Mouse (Mus musculus) spleen, embryonic (tissue): ENCODE results near the gene Dtnbp1.

Experiments used
- CTCF ChIA-PET: fragments of 350-600 bp; sonication (Branson Sonifier 250); formaldehyde crosslinking; loops from one replicate; lab custom pipeline; 2022; lab: Charles Lee

The Dtnbp1 gene

DNA sequence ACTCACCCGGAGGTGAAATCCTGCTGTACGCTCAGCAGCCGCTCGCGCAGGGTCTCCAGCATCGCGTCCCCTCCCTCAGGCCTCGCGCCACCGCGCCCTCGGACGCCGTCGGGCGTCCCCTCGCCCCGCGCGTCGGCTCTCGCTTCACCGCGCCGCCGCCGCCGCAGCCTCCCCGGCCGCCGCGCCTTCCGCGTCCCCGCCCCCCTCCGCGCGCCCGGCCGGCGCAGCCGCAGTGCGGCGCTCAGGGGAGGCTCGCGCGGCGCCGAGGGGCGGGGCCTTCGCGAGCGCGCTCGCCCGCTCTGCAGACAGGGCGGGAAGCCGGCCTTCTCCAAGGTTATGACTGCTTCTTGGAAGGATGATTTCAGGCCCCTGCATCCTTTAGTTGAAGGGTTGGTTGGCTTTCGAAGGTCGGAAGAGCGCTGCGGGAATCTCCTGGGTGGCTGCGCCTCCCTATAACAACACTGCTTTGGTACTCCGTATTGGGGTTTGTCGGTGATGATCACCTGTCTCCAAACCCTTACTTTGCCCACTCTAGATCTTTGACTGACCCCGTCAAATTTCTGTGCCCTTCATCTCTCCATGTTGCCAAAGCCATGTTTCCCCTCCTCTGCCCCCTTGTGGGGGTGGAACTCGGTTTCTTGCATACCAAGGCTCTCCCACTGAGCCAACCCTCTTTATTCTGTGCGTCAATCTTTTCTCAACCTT, at the start of gene Dtnbp1:
TSS of gene Dtnbp1 (minus strand) at position 237 of the 705 bp plus-strand sequence.
- CTCF ChIA-PET: interaction anchor here (0.5 to 0.7 kb wide), 2 partner anchors 410 to 1211 kb away, joined by 3 read pairs; no protein-coding TSS in a partner anchor

GRCm38 (mm10) chr13:45049261-45050020, 47.5 kb upstream of the Dtnbp1 start:
- CTCF ChIA-PET: no interaction called here

DNA sequence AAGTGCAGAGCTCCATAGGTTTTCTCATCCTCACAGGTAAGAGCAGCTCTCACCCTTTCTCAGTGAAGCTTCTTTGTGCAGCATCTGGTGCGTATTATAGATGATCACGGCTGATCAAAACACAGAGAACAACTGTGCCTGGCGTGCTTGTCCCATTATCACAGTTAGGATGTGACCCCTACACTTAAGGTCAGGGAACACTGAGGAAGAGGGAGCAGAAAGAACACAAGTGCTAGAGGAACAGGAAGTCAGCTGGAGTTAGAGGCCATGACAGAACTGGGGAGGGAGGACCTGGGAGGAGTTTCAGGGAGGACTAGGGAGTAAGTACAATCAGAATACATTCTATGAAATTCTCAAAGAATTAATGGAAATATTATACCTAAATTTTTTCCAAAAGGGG, 41.5 kb upstream of the Dtnbp1 start:
- CTCF ChIA-PET: no interaction called here

DNA sequence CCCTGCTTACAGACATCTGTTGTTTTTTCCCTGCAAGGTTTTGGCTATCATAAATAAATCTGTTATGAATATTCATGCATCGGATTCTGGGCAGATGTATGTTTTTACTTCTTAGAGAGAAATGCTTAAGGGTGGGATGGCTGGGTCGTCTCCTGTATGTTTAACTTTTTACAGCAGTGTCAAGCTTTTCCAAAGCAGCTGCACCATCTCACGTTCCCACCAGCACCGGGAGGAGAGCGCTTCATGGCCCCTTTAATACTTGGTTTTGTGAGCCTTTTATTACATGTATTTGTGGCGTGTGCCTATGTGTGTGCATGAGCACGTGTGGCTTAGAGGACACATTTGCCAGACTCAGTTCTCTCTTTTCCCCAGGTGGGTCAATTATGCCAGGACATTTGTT, 38.8 kb upstream of the Dtnbp1 start:
- CTCF ChIA-PET: no interaction called here

GRCm38 (mm10) chr13:45040195-45040594, 38.2 kb upstream of the Dtnbp1 start:
- CTCF ChIA-PET: no interaction called here

DNA sequence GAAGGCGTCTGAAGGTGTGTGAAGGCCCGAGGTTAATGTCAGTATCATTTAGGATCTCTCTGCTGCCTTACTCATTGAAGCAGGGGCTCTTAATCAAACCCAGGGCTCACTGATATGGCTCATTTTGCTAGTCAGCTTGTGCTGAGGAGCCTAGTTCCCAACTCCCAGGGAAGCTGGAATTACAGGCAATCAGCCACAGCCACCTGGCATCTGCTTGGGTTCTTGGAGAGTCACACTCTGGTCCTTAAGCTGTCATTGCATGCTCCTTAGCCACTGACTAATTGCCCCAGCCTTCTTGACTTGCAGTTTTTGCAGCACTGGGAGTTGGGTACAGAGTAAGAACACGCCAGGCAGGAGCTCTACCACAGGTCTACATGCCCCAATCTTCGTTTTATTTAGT, 34.5 kb upstream of the Dtnbp1 start:
- CTCF ChIA-PET: interaction anchor here (0.8 kb wide), 1 partner anchor 234 kb away, joined by 7 read pairs; no protein-coding TSS in a partner anchor

DNA sequence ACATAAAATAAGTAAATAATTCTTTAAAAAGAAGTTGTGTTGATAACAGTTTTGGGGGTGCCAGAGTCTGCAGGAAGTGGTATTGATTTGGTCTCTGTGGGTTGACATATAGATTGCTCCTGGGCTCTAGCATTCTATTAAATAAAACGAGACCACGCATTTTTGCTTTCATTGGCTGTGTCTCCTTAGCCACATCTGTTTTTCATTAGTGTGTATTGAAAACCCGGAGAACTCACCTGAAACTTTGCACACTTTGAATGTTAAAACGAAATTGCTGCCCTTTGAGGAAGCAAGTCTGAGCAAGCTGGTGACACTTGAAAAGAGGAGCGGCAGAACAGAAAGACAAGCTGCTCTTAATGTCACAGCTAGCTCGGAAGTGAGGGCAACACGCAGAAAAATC, 32.8 kb upstream of the Dtnbp1 start:
- CTCF ChIA-PET: no interaction called here

DNA sequence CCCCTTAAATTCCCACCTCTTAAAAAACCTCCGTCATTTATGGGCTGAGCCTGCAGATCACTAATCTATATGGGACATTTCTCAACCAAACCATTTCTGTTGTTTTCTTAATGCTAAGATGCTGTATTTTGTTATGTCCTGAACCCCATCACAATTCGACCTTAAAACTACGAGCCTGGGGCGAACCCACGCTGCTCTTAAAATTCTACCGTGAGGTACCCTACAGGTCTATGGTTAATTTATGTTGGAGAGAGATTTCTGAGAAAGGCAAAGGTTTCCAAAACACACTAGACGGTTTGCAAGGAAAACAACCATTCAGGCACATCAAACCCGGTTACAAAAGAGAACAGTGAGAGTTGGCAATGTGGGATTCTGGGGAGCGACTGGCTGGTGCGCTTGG, 31.4 kb upstream of the Dtnbp1 start:
- CTCF ChIA-PET: no interaction called here

GRCm38 (mm10) chr13:45032484-45032883, 30.5 kb upstream of the Dtnbp1 start:
- CTCF ChIA-PET: no interaction called here

- CTCF ChIA-PET: interaction anchor here (0.7 kb wide), 1 partner anchor 438 kb away, joined by 5 read pairs; no protein-coding TSS in a partner anchor
Observed at GRCm38 (mm10) chr13:45031748-45032147, 29.8 kb upstream of the Dtnbp1 start.

DNA sequence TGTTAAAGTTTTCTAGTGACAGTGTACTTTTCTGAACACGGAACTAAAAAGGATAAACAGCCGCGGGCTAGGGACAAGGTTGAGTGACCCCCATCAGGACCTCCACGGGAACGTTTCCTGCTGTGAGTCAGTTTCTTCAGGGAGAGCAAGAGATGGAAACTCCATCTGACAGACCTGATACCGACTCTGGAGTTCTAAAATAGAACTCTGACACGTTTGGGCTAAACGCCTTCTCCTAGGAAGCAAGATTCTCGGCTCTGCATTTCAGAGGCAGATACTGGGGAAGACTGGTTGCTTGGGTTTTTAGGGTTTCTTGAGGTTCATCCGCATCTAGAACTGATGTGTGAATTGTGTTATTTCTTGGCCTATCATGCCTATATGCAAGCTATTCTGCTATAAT, 29.4 kb upstream of the Dtnbp1 start:
- CTCF ChIA-PET: interaction anchor here (0.7 kb wide), 1 partner anchor 439 kb away, joined by 5 read pairs; no protein-coding TSS in a partner anchor

DNA sequence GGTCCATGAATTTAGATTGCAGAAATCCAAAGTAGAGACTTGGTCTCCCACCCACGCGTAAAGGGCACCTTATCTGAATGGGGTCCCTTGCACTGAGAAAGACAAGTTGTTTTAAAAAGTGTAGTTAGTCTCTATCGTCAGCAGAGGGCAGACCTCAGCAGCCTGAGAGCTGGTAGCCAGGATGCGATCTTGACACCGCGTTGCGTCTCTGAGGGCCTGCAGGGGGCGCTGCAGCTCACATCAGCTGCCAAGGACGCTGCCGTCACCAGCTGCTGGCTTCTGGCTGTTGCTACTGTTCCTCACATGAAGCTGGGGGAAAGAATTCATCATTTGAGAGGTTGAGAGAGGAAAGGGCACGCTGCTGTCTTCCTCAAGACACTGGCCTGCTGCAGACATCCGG, 28.9 kb upstream of the Dtnbp1 start:
- CTCF ChIA-PET: interaction anchor here (0.5 to 0.6 kb wide), 2 partner anchors 409 to 442 kb away, joined by 4 to 10 read pairs; no protein-coding TSS in a partner anchor

DNA sequence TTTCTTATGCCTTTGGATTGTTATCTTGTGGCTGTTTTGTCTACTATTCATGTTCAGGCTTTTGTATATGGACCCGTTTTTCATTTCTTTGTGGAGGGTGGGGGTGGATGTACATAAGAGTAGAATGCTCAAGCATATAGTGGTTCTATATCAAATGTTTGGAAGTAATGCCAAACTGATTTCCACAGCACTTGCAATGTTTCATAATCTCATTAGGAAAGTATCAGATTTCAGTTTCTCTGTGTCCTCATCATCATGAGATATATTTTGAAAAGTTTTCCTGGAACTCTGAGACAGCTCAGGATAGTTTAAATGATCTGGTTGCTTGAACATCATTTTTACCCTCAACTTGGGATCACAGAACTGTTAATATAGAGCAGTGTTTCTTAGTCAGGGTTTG, 27.8 kb upstream of the Dtnbp1 start:
- CTCF ChIA-PET: interaction anchor here (1.2 kb wide), 1 partner anchor 450 kb away, joined by 3 read pairs; no protein-coding TSS in a partner anchor

DNA sequence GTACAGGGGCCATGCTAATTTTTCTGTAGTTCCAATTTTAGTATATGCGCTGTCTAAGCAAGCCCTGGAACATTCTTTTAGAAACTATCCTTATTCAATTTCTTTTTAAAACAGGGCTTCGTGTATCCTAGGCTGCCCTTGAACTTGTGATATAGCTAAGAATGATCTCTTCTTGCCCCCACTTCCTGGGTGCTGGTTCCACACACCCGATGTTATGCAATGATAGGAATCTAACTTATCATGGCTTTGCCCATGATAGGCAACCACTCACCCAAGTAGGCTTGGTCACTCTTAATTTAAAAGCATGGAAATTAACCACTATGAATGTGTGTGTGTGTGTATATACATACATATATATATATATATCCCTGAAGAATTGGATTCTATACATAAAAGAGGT, 24.3 kb upstream of the Dtnbp1 start:
- CTCF ChIA-PET: interaction anchor here (1.1 kb wide), 1 partner anchor 443 kb away, joined by 3 read pairs; no protein-coding TSS in a partner anchor

GRCm38 (mm10) chr13:45024821-45025220, 22.9 kb upstream of the Dtnbp1 start:
- CTCF ChIA-PET: interaction anchor here (0.6 kb wide), 1 partner anchor 17 kb away, joined by 4 read pairs; no protein-coding TSS in a partner anchor

GRCm38 (mm10) chr13:45023356-45024150, 21.6 kb upstream of the Dtnbp1 start:
- CTCF ChIA-PET: no interaction called here

DNA sequence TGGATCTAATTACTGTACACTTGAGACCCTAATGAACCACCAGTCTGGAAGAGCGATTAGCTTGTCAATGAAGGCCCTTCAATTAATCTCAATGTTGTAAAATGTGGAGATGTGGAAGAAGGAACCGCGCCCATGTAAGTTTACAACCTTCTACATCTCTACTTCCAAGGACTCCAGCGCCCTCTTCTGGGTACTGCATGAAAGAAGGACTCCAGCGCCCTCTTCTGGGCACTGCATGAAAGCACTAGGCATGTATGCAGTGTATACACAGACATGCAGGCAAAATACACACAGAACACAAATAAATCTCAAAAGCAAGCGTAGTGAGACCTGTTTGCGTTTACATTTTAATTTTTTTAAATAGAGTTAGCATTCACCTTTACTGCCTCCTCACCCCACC, 6.2 kb upstream of the Dtnbp1 start:
- CTCF ChIA-PET: interaction anchor here (0.6 to 0.7 kb wide), 4 partner anchors 17 to 445 kb away, joined by 4 to 9 read pairs (median 4); no protein-coding TSS in a partner anchor

GRCm38 (mm10) chr13:45007726-45008125, 5.8 kb upstream of the Dtnbp1 start:
- CTCF ChIA-PET: interaction anchor here (0.6 to 0.7 kb wide), 3 partner anchors 17 to 446 kb away, joined by 4 to 5 read pairs (median 4); no protein-coding TSS in a partner anchor

DNA sequence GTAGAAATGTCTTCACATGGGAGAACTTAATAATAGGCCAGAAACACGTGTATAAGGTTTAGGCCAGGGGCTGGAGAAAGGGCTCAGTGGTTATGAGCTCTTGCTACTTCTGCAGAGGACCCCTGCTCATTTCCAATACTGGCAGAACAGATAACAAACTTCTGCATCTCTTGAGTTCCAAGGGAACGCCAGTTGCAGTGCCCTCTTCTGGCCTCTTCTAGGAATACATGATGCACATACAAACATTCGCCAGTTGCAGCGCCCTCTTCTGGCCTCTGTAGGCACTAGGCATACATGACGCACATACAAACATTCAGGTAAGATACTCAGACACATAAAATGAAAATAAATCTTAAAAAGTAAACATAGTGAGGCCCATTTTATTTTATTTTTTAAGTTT, 4.5 kb upstream of the Dtnbp1 start:
- CTCF ChIA-PET: interaction anchor here (1.0 kb wide), 1 partner anchor 9 kb away, joined by 4 read pairs; no protein-coding TSS in a partner anchor

DNA sequence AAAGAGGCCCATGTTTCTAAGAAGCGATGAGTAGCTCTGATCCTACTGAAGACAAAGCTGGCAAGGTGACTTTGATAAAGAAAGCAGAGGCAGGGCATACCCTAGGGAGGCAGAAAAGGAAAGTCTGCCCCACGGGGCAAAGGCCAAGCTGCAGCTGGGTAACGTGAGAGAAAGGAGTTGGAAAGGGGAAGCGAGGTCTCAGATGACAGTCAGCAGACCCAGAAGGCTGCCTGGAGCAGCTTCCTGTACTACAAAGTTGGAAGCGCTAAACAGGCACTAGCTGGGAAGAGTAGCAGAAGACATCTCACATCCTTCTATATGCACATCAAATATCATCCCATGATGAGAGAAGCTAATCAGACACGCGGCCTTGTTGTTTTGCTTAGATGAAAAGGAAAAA, 3.9 kb upstream of the Dtnbp1 start:
- CTCF ChIA-PET: no interaction called here

- CTCF ChIA-PET: interaction anchor here (0.6 kb wide), 1 partner anchor 146 kb away, joined by 3 read pairs; no protein-coding TSS in a partner anchor
Observed at GRCm38 (mm10) chr13:45004987-45005592, 3.1 kb upstream of the Dtnbp1 start.
